21 mouse cellular contexts compared by ENCODE assay signal in the genomic region with DNA sequence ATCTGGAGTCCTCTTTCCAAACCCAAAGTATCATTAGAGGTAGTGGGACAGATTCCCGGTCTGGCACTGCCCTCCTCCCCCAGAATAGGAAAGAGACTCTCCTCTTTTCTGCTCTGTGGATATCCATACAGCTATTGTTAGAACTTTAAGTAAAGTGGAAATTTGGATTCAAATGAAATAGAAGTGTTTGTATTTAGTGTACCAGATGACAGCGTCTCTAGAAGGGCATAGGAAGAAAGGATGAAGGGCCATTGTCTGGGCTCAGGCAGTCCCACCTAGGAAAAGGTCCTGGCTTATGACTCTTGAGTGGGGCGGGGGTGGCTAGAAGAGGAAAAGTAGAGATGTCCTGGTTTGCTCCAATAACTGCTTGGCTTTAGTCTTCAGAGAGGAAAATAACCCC. TPM values are rescaled to one million over a fixed set of nuclear protein-coding genes. Genes with fewer than 3 reads are reported as not detected.
DNase-seq lines count a peak whose midpoint lies in the region; ATAC-seq lines count a peak whose summit lies in the region.
"Had no signal": no experiment of that assay in that cellular context is flagged by ENCODE, and none has a peak within 500 bp of the region (broad histone marks: within the 10 kb centered on the region; RNA-seq: fewer than 3 reads in every experiment).

No protein-coding gene starts in this region.

- no peak overlapping the region for H3K27ac ChIP-seq in forebrain, embryonic 12.5 days
- H3K27ac ChIP-seq in hindbrain, embryonic 11.5 days (ENCODE audit: low read depth, low read length), result no peak overlapping the region
- peak overlapping the region; percentile 55; the same call in 1 of the 2 replicates for H3K27ac ChIP-seq in limb, embryonic 11.5 days (replicated peaks; ENCODE audit: low read depth, low read length)
- H3K27ac ChIP-seq in midbrain, embryonic 13.5 days, result peak overlapping the region; percentile 88
- H3K27ac ChIP-seq: kidney, postnatal 0 days; limb, embryonic 15.5 days; liver, embryonic 15.5 days; neural tube, embryonic 13.5 days had no signal

- no peaks in the 10 kb centered on the region for H3K36me3 ChIP-seq in forebrain, embryonic 12.5 days (replicated peaks)
- H3K36me3 ChIP-seq in hindbrain, embryonic 11.5 days (ENCODE audit: control insufficient read depth, insufficient read depth, low read length), result no peaks in the 10 kb centered on the region
- H3K36me3 ChIP-seq in limb, embryonic 11.5 days (ENCODE audit: control insufficient read depth, insufficient read depth, low read length), result no peaks in the 10 kb centered on the region
- H3K36me3 ChIP-seq in midbrain, embryonic 13.5 days, result no peaks in the 10 kb centered on the region
- H3K36me3 ChIP-seq: limb, embryonic 15.5 days; liver, embryonic 15.5 days; neural tube, embryonic 13.5 days had no signal

- no peak for DNase-seq in hindbrain, embryonic 11.5 days (ENCODE audit: low spot score)
- DNase-seq in limb, embryonic 11.5 days (ENCODE audit: low spot score), result no peak
- DNase-seq in retina, postnatal 1 day, result no peak
- no peak for DNase-seq in layer of hippocampus, postnatal 36 days
- DNase-seq in kidney, postnatal 36 days, result no peak
- DNase-seq in frontal cortex, postnatal 10 days (ENCODE audit: low spot score in 2 of 2), result no peak
- DNase-seq: adrenal gland, postnatal 25 days; cerebellum, adult 11-12 months; cerebellum, postnatal 36 days; kidney, adult 11 months had no signal

- peaks cover 86% of the 10 kb centered on the region for H3K27me3 ChIP-seq in forebrain, embryonic 12.5 days
- peaks cover 68% of the 10 kb centered on the region for H3K27me3 ChIP-seq in hindbrain, embryonic 11.5 days (ENCODE audit: control insufficient read depth, insufficient read depth, low read length)
- H3K27me3 ChIP-seq in limb, embryonic 11.5 days (ENCODE audit: control insufficient read depth, insufficient read depth, low read length), result peaks cover 16% of the 10 kb centered on the region
- H3K27me3 ChIP-seq in midbrain, embryonic 13.5 days, result peaks cover 74% of the 10 kb centered on the region
- H3K27me3 ChIP-seq: CH12.LX had no signal

- H3K4me2 ChIP-seq in forebrain, embryonic 12.5 days, result peak overlapping the region; percentile 61
- H3K4me2 ChIP-seq in hindbrain, embryonic 11.5 days (replicated peaks; ENCODE audit: low read depth, low read length), result no peak overlapping the region
- peak overlapping the region; percentile 52 for H3K4me2 ChIP-seq in limb, embryonic 11.5 days (ENCODE audit: low read depth, severe bottlenecking)
- H3K4me2 ChIP-seq in midbrain, embryonic 13.5 days (replicated peaks), result peak overlapping the region; percentile 67
- H3K4me2 ChIP-seq: limb, embryonic 15.5 days; liver, embryonic 15.5 days; neural tube, embryonic 13.5 days had no signal

- 8% methylated on average over 3 of the region's 3 CpGs for WGBS in forebrain, embryonic 12.5 days
- 12% methylated on average over 3 of the region's 3 CpGs for WGBS in hindbrain, embryonic 11.5 days
- 21% methylated on average over 3 of the region's 3 CpGs for WGBS in limb, embryonic 11.5 days
- WGBS in midbrain, embryonic 13.5 days, result 13% methylated on average over 3 of the region's 3 CpGs

- ATAC-seq in forebrain, embryonic 12.5 days (ENCODE audit: low FRiP score), result no peak
- no peak for ATAC-seq in hindbrain, embryonic 11.5 days (ENCODE audit: low FRiP score)
- ATAC-seq in limb, embryonic 11.5 days (ENCODE audit: insufficient number of reproducible peaks, low FRiP score, low TSS enrichment, low read depth), result no peak
- ATAC-seq in midbrain, embryonic 13.5 days, result no peak

- H3K9me3 ChIP-seq in forebrain, embryonic 12.5 days, result no peaks in the 10 kb centered on the region
- H3K9me3 ChIP-seq in hindbrain, embryonic 11.5 days (ENCODE audit: control insufficient read depth, low read length), result no peaks in the 10 kb centered on the region
- no peaks in the 10 kb centered on the region for H3K9me3 ChIP-seq in limb, embryonic 11.5 days (ENCODE audit: control insufficient read depth, low read length)
- H3K9me3 ChIP-seq in midbrain, embryonic 13.5 days, result no peaks in the 10 kb centered on the region
- H3K9me3 ChIP-seq: limb, embryonic 15.5 days; liver, embryonic 15.5 days; neural tube, embryonic 13.5 days had no signal

- H3K4me3 ChIP-seq in forebrain, embryonic 12.5 days (replicated peaks), result peak overlapping the region; percentile 38
- H3K4me3 ChIP-seq in hindbrain, embryonic 11.5 days (ENCODE audit: low read depth, low read length), result 0 out of 2 replicates have a peak overlapping the region, but pooled peaks have one; percentile 21
- peak overlapping the region; percentile 46 for H3K4me3 ChIP-seq in limb, embryonic 11.5 days (ENCODE audit: low read depth, low read length)
- H3K4me3 ChIP-seq in midbrain, embryonic 13.5 days (replicated peaks), result peak overlapping the region; percentile 55
- H3K4me3 ChIP-seq: limb, embryonic 15.5 days; liver, embryonic 15.5 days had no signal

- H3K4me1 ChIP-seq in forebrain, embryonic 12.5 days, result peaks cover 51% of the 10 kb centered on the region
- peaks cover 10% of the 10 kb centered on the region; the same call in 1 of the 2 replicates for H3K4me1 ChIP-seq in hindbrain, embryonic 11.5 days (replicated peaks; ENCODE audit: control insufficient read depth, insufficient read depth, low read length)
- H3K4me1 ChIP-seq in limb, embryonic 11.5 days (ENCODE audit: control insufficient read depth, insufficient read depth, low read length), result peaks cover 11% of the 10 kb centered on the region
- peaks cover 41% of the 10 kb centered on the region for H3K4me1 ChIP-seq in midbrain, embryonic 13.5 days (replicated peaks)

- H3K9ac ChIP-seq in forebrain, embryonic 12.5 days, result no peak overlapping the region
- H3K9ac ChIP-seq in hindbrain, embryonic 11.5 days (ENCODE audit: low read depth, low read length), result no peak overlapping the region
- H3K9ac ChIP-seq in limb, embryonic 11.5 days (ENCODE audit: low read length), result peak overlapping the region; percentile 65
- H3K9ac ChIP-seq in midbrain, embryonic 13.5 days (replicated peaks), result peak overlapping the region; percentile 95
- H3K9ac ChIP-seq: limb, embryonic 15.5 days; liver, embryonic 15.5 days; neural tube, embryonic 13.5 days had no signal

RNA-seq across cellular contexts. Expression of a gene that starts 2.9 kb away (rescaled TPM):
- 37.2 and 44.5 TPM in 2 replicates for polyA plus RNA-seq in forebrain, embryonic 12.5 days (2016; fragmentation: Nextera tagmentation; extraction: Ambion mirVana)
- polyA plus RNA-seq in hindbrain, embryonic 11.5 days (2014; fragmentation: Nextera tagmentation; extraction: Ambion mirVana), result 31.4 and 32.1 TPM in 2 replicates
- polyA plus RNA-seq in limb, embryonic 11.5 days (2014; fragmentation: Nextera tagmentation; extraction: Ambion mirVana), result 108 and 116 TPM in 2 replicates
- 132 and 143 TPM in 2 replicates for polyA plus RNA-seq in midbrain, embryonic 13.5 days (2015; fragmentation: Nextera tagmentation; extraction: Ambion mirVana)
- 10 to 100 TPM; 14.8 to 15.0 TPM for total RNA-seq in layer of hippocampus, postnatal 36 days (2021)
- total RNA-seq: adrenal gland, postnatal 25 days; gastrocnemius, postnatal 25 days; megakaryocyte progenitor cell, adult 5-6 weeks had no signal
- polyA plus RNA-seq: kidney, postnatal 0 days; lung, embryonic 16.5 days; small intestine, adult 2 months had no signal

RNA-seq across cellular contexts. Expression of a gene that starts 11.2 kb away (rescaled TPM):
- polyA plus RNA-seq in forebrain, embryonic 12.5 days (2016; fragmentation: Nextera tagmentation; extraction: Ambion mirVana), result 55.5 and 61.9 TPM in 2 replicates
- 42.4 and 44.6 TPM in 2 replicates for polyA plus RNA-seq in hindbrain, embryonic 11.5 days (2014; fragmentation: Nextera tagmentation; extraction: Ambion mirVana)
- 54.2 and 60.4 TPM in 2 replicates for polyA plus RNA-seq in limb, embryonic 11.5 days (2014; fragmentation: Nextera tagmentation; extraction: Ambion mirVana)
- 50.8 and 53.7 TPM in 2 replicates for polyA plus RNA-seq in midbrain, embryonic 13.5 days (2015; fragmentation: Nextera tagmentation; extraction: Ambion mirVana)
- total RNA-seq in layer of hippocampus, postnatal 36 days (2021), result 10 to 100 TPM; 22.6 to 22.9 TPM

Comparison
In these comparisons a context has a peak if more than half of its experiments do, and no peak if none do; other contexts are left out.
1. H3K27ac ChIP-seq: peak in limb, embryonic 11.5 days (single experiment) and midbrain, embryonic 13.5 days (single experiment); none in forebrain, embryonic 12.5 days (single experiment) and hindbrain, embryonic 11.5 days (single experiment).
2. H3K9ac ChIP-seq: peak in limb, embryonic 11.5 days (single experiment) and midbrain, embryonic 13.5 days (single experiment); none in forebrain, embryonic 12.5 days (single experiment) and hindbrain, embryonic 11.5 days (single experiment).
3. Peak in every context shown above with its lines, with median percentiles within 50 percentile points of each other: H3K4me3 ChIP-seq.